Mouse (Mus musculus) intestine, embryonic 14.5 days (tissue): ENCODE measurements at regions not wholly inside any gene's neighbourhood (a gene's known extent, or its start where the extent isn't known, plus 50 kb on each side); places are given as distances from the start of the nearest gene placed in this dataset.

Experiments
- ATAC-seq: fragments of 200-750 bp; cut with Nextera tagmentation; replicated peaks from 2 replicates; pipeline ENCODE4 v1.8.0; 2017; ENCODE audit warnings: low read depth, moderate number of reproducible peaks, moderate TSS enrichment, moderate library complexity; ENCODE audit not compliant: low FRiP score, low TSS enrichment
- DNase-seq: peaks from one replicate; pipeline ENCODE4 v3.0.0-alpha.2; 2018; ENCODE audit warnings: low spot score
- H3K27ac ChIP-seq: fragments of 300-500 bp; sonication (generic); 2 replicates; pipeline ENCODE4 v1.5.1; 2014; ENCODE audit warnings: low read depth, mild to moderate bottlenecking, control low read depth
- H3K27me3 ChIP-seq: fragments of 300-500 bp; sonication (generic); replicated peaks from 2 replicates; pipeline ENCODE4 v1.6.1; 2014; ENCODE audit warnings: low read length, control low read depth; ENCODE audit not compliant: control insufficient read depth, insufficient read depth
- H3K36me3 ChIP-seq: fragments of 300-500 bp; sonication (generic); 2 replicates; pipeline ENCODE4 v1.6.1; 2014; ENCODE audit warnings: low read length, control low read depth; ENCODE audit not compliant: control insufficient read depth, insufficient read depth
- H3K4me1 ChIP-seq: fragments of 300-500 bp; sonication (generic); replicated peaks from 2 replicates; pipeline ENCODE4 v1.6.1; 2014; ENCODE audit warnings: low read length, control low read depth, mixed read lengths; ENCODE audit not compliant: control insufficient read depth, insufficient read depth
- H3K4me2 ChIP-seq: fragments of 300-500 bp; sonication (generic); 2 replicates; pipeline ENCODE4 v1.6.1; 2014; ENCODE audit warnings: low read length
- H3K4me3 ChIP-seq: fragments of 300-500 bp; sonication (generic); 2 replicates; pipeline ENCODE4 v1.5.1; 2014; ENCODE audit warnings: low read depth, low read length, control low read depth, mixed read lengths
- H3K9ac ChIP-seq: fragments of 300-500 bp; sonication (generic); 2 replicates; pipeline ENCODE4 v1.6.1; 2014; ENCODE audit warnings: mild to moderate bottlenecking, low read length
- H3K9me3 ChIP-seq: fragments of 300-500 bp; sonication (generic); 2 replicates; pipeline ENCODE4 v1.6.1; 2016; ENCODE audit warnings: low read length, control low read depth; ENCODE audit not compliant: control insufficient read depth
- WGBS: fragments of 180-500 bp; shearing (Covaris S2); extraction: QIAGEN DNeasy Blood & Tissue Kit; methylation state at CpG from one replicate; pipeline ENCODE4 v1.1.7; 2014; 5-methylcytosine and 5-hydroxymethylcytosine counted together

DNA sequence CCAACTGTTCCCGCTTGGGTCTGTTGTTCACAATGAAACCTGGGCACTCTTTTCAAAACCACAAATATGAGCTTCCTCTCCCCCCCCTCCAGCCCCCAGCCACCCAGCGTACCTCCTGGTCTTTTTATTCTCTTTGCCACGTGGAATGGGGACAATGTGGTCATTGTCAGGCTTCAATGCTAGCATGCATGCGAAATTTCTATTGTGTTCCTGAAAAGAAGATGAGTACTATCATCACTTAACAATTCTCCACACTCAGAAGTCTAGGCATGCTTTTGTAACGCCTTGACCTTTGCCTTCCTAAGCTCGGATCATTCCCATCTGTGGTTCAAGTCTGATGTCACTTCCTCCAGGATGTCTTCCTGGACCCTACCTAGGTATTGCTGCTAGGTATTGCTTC, 202.2 kb downstream of the Trim29 start:
- no peaks in the 10 kb centered on the region for H3K36me3 ChIP-seq
- H3K27ac ChIP-seq = no peak overlapping the region
- H3K4me2 ChIP-seq = no peak overlapping the region
- H3K4me1 ChIP-seq = no peaks in the 10 kb centered on the region
- H3K9ac ChIP-seq = no peak overlapping the region
- ATAC-seq (no peak), DNase-seq (no peak)
- H3K27me3 ChIP-seq = 0 out of 2 replicates have a peak, but pooled peaks cover 2% of the 10 kb centered on the region
- 71% methylated on average over 6 of the region's 6 CpGs for WGBS
- H3K4me3 ChIP-seq = no peak overlapping the region
- no peaks in the 10 kb centered on the region for H3K9me3 ChIP-seq

GRCm38 (mm10) chr9:43514731-43515458, 204.2 kb downstream of the Trim29 start:
- Histone ChIP-seq H3K27me3 (0 out of 2 replicates have a peak, but pooled peaks cover 2% of the 10 kb centered on the region), H3K4me1 (no peaks in the 10 kb centered on the region), H3K9ac (no peak overlapping the region), H3K36me3 (no peaks in the 10 kb centered on the region), H3K4me3 (no peak overlapping the region), H3K27ac (no peak overlapping the region), H3K4me2 (no peak overlapping the region), H3K9me3 (no peaks in the 10 kb centered on the region)
- no peak for DNase-seq
- ATAC-seq = no peak
- WGBS = 75% methylated on average over 16 of the region's 16 CpGs

DNA sequence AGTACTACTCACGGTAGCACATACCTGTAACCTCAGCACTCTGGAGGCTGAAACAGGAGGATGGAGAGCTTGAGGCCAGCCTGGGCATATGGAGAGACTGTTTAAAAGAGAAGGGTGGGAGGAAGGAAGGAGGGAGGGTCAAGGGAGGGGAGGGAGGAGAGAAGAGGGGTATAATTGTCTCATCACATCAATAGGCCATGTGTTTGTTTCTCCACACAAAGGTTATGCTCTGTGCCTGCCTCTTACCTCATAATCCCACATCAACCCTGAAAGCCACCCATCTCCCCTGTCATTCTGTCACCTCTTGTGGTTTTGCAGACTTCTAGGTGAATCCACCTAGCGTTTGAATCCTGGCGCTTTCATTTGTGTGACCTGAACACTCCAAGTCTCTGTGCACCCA, 210.3 kb downstream of the Trim29 start:
- Histone ChIP-seq H3K4me3 (no peak overlapping the region), H3K4me2 (no peak overlapping the region), H3K27me3 (no peaks in the 10 kb centered on the region), H3K36me3 (no peaks in the 10 kb centered on the region), H3K9me3 (no peaks in the 10 kb centered on the region), H3K4me1 (no peaks in the 10 kb centered on the region), H3K9ac (no peak overlapping the region), H3K27ac (no peak overlapping the region)
- 86% methylated on average over 3 of the region's 3 CpGs for WGBS
- no peak for DNase-seq
- ATAC-seq = no peak

DNA sequence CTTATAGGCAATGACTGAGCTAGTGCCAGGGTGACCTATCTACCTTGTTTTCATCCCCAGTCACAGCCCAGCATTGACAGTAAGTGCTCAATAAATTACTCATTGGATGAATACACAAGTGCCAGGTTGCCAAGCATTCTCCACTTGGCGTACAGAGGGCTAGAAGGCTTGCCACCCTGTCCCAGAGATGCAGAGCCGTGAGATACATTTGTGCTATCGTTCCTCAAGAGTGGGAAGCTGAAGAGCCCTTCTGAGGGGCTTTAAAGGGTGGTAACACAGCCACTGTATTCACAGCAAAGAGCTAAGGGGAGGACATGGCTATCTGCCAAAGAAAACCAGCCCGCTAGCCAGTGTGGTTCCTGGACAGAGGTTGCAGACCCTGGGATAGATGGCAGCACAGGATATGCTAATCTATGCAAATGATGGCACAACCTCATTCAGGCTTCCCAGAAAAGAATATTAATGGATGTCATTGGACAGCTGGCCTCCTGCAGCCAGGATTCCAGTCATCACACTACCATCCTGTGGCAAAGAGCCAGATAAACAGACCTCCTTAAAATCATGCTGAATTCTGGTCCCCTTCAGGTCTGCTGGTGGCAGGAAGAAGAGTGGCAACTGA, 214.4 kb downstream of the Trim29 start:
- Histone ChIP-seq H3K4me2 (no peak overlapping the region), H3K27ac (no peak overlapping the region), H3K4me1 (no peaks in the 10 kb centered on the region), H3K36me3 (no peaks in the 10 kb centered on the region), H3K9ac (no peak overlapping the region), H3K9me3 (no peaks in the 10 kb centered on the region), H3K27me3 (no peaks in the 10 kb centered on the region), H3K4me3 (no peak overlapping the region)
- WGBS = 73% methylated on average over 4 of the region's 4 CpGs
- no peak for DNase-seq
- no peak for ATAC-seq

GRCm38 (mm10) chr9:43532187-43532586, 211.6 kb upstream of the Nectin1 start:
- Histone ChIP-seq H3K36me3 (no peaks in the 10 kb centered on the region), H3K9ac (no peak overlapping the region), H3K27me3 (no peaks in the 10 kb centered on the region), H3K4me2 (no peak overlapping the region), H3K4me3 (no peak overlapping the region), H3K4me1 (no peaks in the 10 kb centered on the region), H3K27ac (no peak overlapping the region), H3K9me3 (no peaks in the 10 kb centered on the region)
- WGBS = 71% methylated on average over 2 of the region's 2 CpGs
- no peak for ATAC-seq
- no peak for DNase-seq

DNA sequence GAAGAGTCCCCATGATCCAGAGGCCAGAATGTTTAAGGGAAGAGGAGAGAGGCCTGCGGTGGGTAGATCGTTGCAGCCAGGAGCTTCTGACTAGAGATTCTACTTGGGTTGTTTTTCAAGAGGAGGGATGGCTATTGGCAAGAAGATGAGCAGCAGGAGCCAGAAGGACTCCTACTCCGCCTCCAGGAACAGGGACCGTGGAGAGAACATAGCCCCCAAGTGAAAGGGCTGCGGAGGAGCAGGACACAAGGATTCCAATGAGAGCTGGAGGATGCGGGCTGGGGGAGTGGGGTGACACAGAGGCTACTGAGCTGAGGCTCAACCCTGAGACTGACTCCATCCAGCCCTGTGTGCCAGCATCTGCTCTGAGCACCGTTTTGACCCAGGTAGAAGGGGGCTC, 207.8 kb upstream of the Nectin1 start:
- ATAC-seq (no peak), DNase-seq (no peak)
- H3K4me3 ChIP-seq = no peak overlapping the region
- no peaks in the 10 kb centered on the region for H3K9me3 ChIP-seq
- H3K27me3 ChIP-seq = no peaks in the 10 kb centered on the region
- H3K27ac ChIP-seq = no peak overlapping the region
- H3K9ac ChIP-seq = no peak overlapping the region
- WGBS = 87% methylated on average over 7 of the region's 7 CpGs
- H3K4me2 ChIP-seq = no peak overlapping the region
- no peaks in the 10 kb centered on the region for H3K4me1 ChIP-seq
- no peaks in the 10 kb centered on the region for H3K36me3 ChIP-seq

GRCm38 (mm10) chr9:43537121-43537520, 206.7 kb upstream of the Nectin1 start:
- H3K9ac ChIP-seq = no peak overlapping the region
- ATAC-seq (no peak), DNase-seq (no peak)
- H3K27me3 ChIP-seq = no peaks in the 10 kb centered on the region
- H3K4me1 ChIP-seq = no peaks in the 10 kb centered on the region
- no peaks in the 10 kb centered on the region for H3K36me3 ChIP-seq
- no peaks in the 10 kb centered on the region for H3K9me3 ChIP-seq
- WGBS = 83% methylated on average over 11 of the region's 11 CpGs
- no peak overlapping the region for H3K4me3 ChIP-seq
- no peak overlapping the region for H3K27ac ChIP-seq
- no peak overlapping the region for H3K4me2 ChIP-seq

DNA sequence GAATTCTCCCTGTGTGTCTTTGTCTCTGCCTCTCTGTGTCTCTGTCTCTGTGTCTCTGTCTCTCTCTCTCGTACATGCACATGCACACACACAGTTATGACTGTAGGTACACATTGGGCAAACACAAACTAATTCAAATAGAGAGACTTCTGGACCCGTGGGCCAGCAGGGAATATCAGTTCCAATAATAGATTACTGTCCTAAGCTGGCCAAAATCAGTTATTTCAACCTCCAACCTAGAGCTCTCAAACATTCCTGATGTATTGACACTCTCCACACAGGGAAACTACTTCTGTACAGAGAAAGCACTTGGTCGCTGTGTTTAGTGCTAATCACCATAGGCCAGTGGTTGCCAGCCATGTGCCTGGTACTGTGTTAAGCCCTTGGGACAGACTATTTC, 203.7 kb upstream of the Nectin1 start:
- Histone ChIP-seq H3K36me3 (no peaks in the 10 kb centered on the region), H3K9me3 (no peaks in the 10 kb centered on the region), H3K27ac (no peak overlapping the region), H3K4me2 (no peak overlapping the region), H3K4me3 (no peak overlapping the region), H3K9ac (no peak overlapping the region), H3K4me1 (no peaks in the 10 kb centered on the region), H3K27me3 (no peaks in the 10 kb centered on the region)
- WGBS = 75% methylated on average over 3 of the region's 3 CpGs
- DNase-seq = no peak
- no peak for ATAC-seq

- Histone ChIP-seq H3K4me3 (no peak overlapping the region), H3K4me2 (no peak overlapping the region), H3K9ac (no peak overlapping the region), H3K9me3 (no peaks in the 10 kb centered on the region), H3K27me3 (no peaks in the 10 kb centered on the region), H3K36me3 (no peaks in the 10 kb centered on the region), H3K4me1 (no peaks in the 10 kb centered on the region), H3K27ac (no peak overlapping the region)
- no peak for DNase-seq
- 89% methylated on average over 8 of the region's 8 CpGs for WGBS
- ATAC-seq = no peak
Observed at GRCm38 (mm10) chr9:43541234-43541633, 202.6 kb upstream of the Nectin1 start.
